Mouse (Mus musculus): ENCODE measurements around the gene Scrn3.

The Scrn3 gene

DNA sequence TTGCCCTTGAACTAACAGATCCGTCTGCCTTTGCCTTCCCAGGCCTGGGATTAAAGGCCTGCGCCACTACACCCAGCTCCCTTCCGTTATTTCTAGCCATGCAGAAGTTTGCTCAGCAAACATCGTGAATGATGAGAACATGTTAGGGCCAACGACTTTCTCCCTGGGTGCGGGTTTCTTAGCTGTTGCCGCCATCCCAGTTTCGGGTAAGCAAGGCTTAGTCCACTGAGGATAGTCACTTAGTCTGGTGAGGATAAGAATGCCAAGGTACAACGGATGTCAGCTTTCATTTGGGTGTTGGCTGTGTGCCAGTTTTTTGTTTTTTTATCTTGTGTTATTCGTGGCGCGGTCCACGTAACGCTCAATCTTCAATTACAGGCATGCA lies 708 bp downstream of the Scrn3 start:
- peak; percentile 37 to 52 for DNase-seq (ENCODE audit: low spot score in 2 of 2)

DNA sequence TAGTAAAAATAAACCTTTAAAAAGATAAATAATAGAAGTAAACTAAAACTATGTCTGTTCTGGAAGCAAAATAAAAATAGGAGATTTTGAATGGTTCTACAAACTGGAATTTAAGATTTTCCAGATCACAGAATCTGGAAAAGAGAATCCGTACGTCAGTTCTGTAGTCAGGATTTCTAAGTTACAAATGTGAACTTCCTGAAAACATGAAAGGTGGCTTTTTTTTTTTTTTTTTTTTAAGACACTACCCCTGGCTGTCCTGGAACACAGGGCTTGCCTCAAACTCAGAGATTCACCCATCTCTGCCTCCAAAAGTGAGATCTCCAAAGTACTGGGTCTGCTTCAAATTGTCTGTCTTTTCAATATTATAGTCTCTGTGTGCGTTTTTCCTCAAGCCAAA lies 1.9 kb downstream of the Scrn3 start:
- no peak for DNase-seq (ENCODE audit: low spot score in 2 of 2)

- no peak for DNase-seq (ENCODE audit: low spot score in 2 of 2)
Measured at GRCm38 (mm10) chr2:73317426-73317825, 5.0 kb downstream of the Scrn3 start.

- DNase-seq (ENCODE audit: low spot score in 2 of 2), result no peak
Measured at GRCm38 (mm10) chr2:73319218-73319617, 6.8 kb downstream of the Scrn3 start.

DNA sequence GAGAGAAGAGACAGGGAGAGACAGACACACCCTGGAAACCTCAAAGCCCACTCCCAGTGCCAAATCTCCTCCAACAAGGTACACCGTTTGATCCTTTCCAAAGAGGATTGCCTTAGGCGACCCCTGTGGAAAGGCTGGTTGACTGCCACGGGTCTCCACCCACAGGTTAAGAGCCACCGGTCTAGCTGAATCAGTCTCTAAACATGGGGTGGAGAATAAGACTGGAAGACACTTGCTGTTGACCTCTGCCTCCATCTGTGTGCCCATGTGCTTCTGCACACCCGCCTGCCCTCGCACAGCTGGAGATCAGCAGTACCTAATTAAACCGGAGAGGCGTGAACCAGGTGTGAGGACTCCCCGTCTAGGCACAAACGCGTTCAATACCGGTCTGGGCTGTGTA lies 10.6 kb downstream of the Scrn3 start:
- no peak for DNase-seq (ENCODE audit: low spot score in 2 of 2)

GRCm38 (mm10) chr2:73325871-73326270 lies 13.5 kb downstream of the Scrn3 start:
- no peak for DNase-seq (ENCODE audit: low spot score in 2 of 2)

GRCm38 (mm10) chr2:73335949-73336348 lies 23.5 kb downstream of the Scrn3 start:
- DNase-seq (ENCODE audit: low spot score in 2 of 2), result no peak

DNA sequence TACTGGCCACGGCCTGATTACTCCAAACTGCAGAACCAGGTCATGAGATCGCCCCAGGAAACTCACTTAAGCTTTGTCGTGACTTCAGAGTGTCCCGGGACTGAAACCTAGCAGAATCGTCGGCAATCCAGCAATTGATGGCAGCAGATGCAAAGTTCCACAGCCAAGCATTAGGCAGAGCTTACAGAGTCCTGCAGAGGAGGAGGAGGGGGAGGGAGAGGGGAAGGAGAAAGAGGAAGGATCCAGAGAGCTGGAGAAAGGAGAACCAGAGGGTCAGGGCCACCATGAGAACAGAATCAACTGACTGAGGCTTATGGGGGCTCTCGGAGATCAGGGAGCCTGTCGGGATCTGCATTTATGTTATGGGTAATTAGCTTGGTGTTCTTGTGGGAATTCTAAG lies 26.0 kb downstream of the Scrn3 start:
- no peak for DNase-seq (ENCODE audit: low spot score in 2 of 2)

DNA sequence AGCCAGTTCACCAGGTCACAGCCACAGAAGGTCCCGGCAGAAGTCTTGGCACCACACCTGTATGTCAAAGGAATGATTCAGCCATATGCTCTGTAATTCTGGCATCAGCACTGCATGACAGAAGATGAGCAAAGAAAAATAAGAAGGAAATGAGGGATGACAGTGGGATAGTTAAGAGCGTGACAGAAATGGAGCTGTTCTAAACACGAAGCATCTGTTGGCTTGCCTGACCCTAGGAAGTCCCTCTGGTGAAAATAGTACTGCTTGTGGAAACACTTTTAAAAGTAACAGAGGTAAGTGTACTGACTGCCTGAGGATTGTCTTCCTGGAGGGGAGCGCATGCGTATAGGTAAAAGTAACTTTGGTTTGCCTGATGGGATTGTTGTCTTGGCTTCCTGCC lies 31.3 kb downstream of the Scrn3 start:
- no peak for DNase-seq (ENCODE audit: low spot score in 2 of 2)

- DNase-seq (ENCODE audit: low spot score in 2 of 2), result no peak
Measured at GRCm38 (mm10) chr2:73345204-73345603, 32.8 kb downstream of the Scrn3 start.

DNA sequence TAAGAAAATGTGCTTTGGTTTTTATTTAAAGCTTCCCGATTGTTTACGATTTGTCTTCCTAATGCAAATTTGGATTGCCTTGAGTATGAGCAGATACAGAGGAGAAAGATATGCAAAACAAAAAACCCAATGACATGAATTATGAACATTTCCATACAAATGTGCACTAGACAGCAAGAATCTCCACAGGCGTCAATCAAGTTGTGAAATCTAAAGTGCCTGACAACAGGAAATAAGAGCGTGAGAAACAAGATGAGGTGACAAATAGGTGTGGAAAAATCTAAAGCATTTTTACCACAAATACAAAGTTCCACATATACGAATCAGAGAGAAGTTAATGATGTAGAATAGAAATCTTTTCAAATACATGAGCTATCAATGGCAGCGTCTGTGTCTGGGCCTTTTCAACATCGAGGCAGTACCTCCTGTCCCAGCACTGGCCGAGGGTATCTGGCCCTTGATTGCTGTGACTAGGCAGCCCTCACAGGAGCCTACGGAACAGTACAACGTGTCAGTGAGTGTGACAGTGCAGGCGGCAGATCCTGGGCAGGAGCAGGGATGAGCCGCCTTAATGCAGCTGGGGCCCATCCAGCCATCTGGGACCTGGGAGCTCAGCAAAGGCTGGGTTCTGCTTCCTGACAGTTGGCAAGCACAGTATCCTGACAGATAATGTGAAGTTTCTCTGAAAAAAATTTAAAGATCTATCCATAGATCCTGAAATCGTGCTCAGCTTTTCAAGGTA lies 34.1 kb downstream of the Scrn3 start:
- DNase-seq (ENCODE audit: low spot score in 2 of 2), result peak; percentile 59 to 74

DNA sequence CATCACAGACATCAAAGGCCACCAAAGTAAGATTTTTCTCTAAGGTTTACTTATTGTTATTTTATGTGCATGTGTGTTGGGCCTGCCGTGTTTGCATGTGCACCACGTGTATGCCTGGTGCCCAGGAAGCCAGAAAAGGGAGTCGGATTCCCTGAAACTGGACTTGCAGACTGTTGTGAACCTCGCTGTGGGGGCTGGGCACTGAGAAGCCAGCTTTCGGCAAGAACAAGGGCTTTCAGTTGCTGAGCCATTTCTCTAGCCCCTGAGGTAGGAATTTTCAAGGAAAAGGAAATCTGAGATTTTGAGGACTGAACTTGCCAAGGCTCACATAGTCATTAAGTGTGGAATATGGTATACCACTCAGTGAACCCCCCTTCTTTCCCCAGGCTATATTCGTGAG lies 34.7 kb downstream of the Scrn3 start:
- DNase-seq (ENCODE audit: low spot score in 2 of 2), result no peak

- DNase-seq (ENCODE audit: low spot score in 2 of 2), result no peak
Measured at GRCm38 (mm10) chr2:73347766-73348165, 35.4 kb downstream of the Scrn3 start.

DNA sequence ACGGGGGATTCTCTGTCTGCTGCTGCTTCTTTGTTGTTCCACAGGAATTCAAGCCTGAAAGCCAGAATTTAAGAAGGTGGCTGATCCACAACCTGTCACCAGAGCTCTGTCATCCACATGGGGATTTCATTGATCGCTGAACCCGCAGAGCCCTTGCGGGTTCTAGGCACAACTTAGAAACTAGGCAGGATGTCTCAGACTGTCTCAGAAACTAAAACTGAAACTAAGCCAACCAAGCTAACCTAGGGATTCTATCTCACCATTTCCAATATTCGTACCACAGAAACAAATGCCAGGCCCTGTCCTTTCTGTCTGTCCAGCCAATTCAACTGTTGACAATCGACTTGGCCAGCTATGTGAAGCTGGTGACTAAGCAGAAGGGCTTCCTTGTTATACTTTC lies 35.8 kb downstream of the Scrn3 start:
- DNase-seq (ENCODE audit: low spot score in 2 of 2), result no peak

- DNase-seq (ENCODE audit: low spot score in 2 of 2), result no peak
Measured at GRCm38 (mm10) chr2:73351496-73351895, 39.1 kb downstream of the Scrn3 start.

- no peak for DNase-seq (ENCODE audit: low spot score in 2 of 2)
Measured at GRCm38 (mm10) chr2:73351927-73352374, 39.5 kb downstream of the Scrn3 start.

GRCm38 (mm10) chr2:73357004-73357403 lies 44.6 kb downstream of the Scrn3 start:
- no peak for DNase-seq (ENCODE audit: low spot score in 2 of 2)

GRCm38 (mm10) chr2:73359941-73360340 lies 47.5 kb downstream of the Scrn3 start:
- no peak for DNase-seq (ENCODE audit: low spot score in 2 of 2)

- no peak for DNase-seq (ENCODE audit: low spot score in 2 of 2)
Measured at GRCm38 (mm10) chr2:73360536-73360935, 48.1 kb downstream of the Scrn3 start.

GRCm38 (mm10) chr2:73363448-73363847 lies 51.0 kb downstream of the Scrn3 start:
- DNase-seq (ENCODE audit: low spot score in 2 of 2), result no peak

- DNase-seq (ENCODE audit: low spot score in 2 of 2), result no peak
Measured at GRCm38 (mm10) chr2:73371530-73372335, 59.3 kb downstream of the Scrn3 start.

DNA sequence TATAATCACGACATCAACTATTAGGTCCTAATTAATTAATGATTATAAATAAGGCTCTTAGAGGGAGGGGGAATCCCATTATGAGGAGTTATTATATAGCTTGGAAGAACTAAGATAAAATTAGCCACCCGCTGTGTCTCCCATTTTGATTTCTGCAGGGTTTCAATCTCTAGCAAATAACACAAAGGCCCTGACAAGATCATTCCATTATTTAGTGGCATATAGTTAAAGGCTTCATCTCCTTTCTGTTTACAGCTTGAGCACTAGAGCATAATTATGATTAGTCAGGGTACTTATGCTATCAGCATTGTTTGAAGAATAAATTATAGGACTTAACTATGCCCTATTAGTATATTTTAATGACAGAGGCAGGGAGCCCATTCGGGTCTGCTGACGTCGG lies 65.9 kb downstream of the Scrn3 start:
- no peak for DNase-seq (ENCODE audit: low spot score in 2 of 2)

DNA sequence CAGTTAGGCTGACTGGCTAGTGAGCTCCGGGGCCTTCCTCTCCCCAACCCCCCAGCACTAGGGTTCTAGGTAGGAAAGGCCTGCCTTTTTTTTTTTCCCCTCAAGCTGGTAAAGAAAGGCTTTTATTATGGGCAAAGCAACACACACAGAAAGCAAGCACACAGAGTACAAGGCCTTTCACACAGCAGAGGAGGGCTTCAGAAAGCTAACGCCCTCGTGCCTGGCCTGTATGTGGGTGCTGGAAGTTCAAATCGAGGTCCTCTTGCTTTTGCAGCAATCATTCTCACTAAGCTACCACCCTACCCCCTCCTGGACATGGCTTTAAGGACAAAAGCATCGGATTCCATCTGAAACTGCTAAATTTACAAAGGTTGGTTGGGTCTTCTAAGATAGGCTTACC lies 67.3 kb downstream of the Scrn3 start:
- DNase-seq (ENCODE audit: low spot score in 2 of 2), result no peak

All from right cerebral cortex, postnatal 10 days (tissue).